Mouse (Mus musculus) left cerebral cortex, postnatal 25 days (tissue): ENCODE data around the gene Plcb2. TPM values are rescaled to one million over a fixed set of nuclear protein-coding genes. Genes with fewer than 3 reads are reported as not detected.
A peak's percentile ranks its signal among the peaks of the same experiment; 100 is the strongest.

Experiments used
- DNase-seq, 2 experiments: peaks; one replicate each; pipeline ENCODE4 v3.0.0; 2022; ENCODE audit warnings: low spot score in 2 of 2, mixed read lengths in 1 of 2
- intact Hi-C: fragments of 180-260 bp; cut with DNase I; formaldehyde crosslinking; loops from one replicate; pipeline ENCODE4 v1.15.1; 2025
- total RNA-seq, 2 experiments: library from RNA; stranded (reverse); gene quantifications; 2 replicates each; pipeline ENCODE4 v1.2.3; 2021

The Plcb2 gene
- total RNA-seq, 2 experiments from 2014 or later: 2.1 to 2.6 TPM

DNA sequence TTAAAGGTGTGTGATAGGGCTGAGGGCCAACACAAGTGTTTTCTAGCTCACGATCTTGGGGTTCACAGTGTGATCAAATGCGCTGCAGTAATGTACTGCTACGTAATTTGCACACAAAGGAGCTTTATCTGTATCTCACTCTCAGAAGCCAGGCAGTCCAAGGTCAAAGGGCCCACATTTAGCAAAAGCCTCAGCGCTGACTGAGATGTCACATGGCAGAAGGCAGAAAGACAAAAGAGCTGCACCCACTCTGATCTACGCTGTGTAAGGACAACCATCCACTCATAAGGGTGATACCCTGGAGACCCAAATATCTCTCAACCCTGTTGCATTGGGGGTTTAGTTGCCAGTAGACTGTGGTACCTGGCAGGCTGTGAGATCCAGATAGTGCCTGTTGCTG lies 61.1 kb downstream of the Plcb2 start:
- no peak for DNase-seq
- intact Hi-C loops: no loop called here

DNA sequence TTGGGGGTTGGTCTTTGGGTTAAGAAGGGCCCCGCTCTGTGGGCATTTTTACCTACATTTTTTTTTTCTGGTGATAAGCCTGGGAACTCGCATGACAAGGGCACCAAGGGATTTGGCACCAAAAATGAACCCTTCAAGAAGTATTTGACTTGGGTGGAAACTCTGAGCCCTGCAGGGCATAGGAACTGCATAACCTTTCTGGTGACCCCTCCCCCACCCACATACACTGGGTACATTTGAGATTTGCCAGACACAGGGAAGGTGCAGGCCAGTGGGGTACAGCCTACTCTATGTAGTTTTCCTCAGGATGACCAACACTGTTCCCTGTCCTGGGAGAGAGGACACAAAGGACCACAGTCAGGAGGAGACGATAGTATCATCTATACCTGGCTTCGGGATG lies 62.6 kb downstream of the Plcb2 start:
- intact Hi-C loops: no loop called here
- no peak for DNase-seq

DNA sequence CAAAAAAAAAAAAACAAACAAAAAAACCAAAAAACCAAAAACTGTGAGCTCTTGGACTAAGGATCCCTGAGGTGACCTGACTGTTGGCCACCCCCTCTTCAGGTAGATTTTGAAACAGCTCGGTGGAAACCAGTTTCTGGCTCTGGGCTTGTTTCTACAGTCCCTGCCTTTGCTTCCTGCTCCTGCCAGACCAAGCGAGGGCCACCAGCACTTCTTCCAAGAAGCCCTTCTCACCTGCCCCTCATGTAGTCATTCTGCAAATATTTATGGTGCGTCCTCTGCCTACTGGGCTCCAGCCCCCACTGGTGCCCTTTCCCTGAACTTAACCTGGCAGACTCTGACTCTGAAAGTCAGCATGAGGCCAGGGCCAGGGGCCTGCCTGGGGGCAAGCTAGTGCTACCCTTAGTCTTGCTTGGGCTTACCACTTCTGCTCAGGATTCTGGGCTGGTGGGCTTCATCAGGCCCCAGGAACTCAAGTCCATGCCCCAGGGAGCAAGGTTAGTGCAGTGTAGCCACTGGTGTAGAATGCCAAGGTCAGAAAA lies 63.2 kb downstream of the Plcb2 start:
- no peak for DNase-seq
- intact Hi-C loops: no loop called here

DNA sequence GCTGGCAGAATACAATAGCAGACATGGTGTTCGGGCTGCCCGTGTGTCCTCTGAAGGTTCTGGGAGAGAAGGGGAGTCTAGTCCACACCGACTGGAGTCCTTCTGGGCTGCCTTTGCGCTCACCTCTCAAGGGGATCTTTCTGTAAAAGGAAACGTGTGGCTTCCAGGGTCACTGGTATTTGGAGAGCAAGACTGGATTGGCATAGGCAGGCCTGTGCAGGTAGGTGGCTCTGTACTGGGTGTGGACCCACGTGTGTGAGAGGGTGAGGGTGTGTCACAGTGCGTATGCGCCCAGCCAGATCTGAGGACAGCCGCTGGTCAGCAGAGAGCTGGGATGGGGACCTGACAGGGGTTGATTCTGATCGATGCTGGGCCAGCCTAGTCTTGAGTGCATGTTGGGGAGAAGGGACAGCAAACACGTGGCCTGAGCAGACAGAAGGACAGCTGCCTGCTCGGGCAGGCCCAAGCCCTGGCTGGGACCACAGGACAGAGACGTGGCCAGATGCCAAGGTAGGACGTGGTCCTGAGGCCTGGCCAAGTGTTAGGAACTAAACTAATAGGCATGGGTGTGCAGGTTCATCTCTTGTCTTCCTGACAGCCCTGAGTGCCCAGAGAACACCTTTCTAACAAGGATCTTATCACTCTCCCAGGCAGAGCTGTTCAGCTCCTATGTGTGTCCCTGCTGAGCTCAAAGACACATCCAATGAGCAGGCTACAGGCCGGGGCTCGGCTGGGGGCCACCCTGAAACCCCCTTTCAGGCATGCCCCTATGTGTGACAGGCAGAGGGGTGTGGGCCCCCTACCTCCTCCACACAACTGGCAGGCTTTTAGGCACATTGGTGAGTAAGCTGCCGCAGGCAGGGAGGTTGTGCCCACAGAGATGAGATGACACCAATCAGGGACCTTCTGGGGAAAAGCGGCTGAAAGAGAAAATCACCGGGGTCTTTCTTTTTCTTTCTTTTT lies 64.2 kb downstream of the Plcb2 start:
- peak in 1 of 2 experiments; percentile 56 for DNase-seq
- intact Hi-C loops: no loop called here

DNA sequence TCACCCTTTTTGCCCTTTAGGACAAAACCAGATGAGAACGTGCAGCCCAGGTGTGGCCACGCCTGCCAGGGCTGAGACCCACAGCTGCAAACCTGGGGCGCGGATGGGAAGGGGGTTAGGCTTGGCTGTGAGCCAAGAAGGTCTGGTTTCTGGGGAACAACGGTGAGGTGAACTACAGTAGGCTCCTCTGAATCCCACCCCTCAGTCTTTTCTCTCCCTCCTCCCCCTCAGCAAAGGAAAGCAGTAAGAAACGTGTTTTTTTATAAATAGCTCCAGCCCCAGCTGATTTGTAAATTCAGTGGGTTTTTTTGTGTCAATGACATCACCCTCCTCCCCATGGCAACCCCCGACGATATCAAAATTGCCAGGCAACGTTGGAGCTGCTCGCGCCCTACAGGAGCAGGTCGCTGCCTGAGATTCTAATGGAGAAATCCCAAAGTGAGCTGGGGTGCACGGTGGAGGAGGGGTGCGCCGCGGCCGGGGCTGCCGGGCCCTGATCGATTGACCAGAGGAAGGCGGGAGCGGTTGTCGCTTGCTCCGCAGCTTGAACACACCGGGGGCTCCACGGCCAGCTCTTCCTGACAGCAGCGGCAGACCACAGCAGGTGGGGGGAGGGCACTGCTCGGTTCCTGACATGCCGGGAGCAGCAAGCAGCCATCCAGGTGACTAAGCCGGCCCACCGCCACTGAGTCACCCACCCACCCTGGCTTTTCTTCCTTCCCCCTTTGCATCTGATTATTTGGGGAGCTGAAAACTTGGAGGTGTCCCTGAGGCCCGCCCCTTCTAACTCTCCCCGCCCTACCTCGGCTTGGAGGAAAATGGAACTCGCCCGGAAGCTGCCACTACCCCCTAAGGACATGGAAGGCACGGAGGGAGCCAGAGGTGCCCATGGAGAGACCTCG lies 65.1 kb downstream of the Plcb2 start, which contains the start of gene Pak6:
Pak6 (plus strand) TSS at position 402 of the 902 bp plus-strand sequence.
- intact Hi-C loops: no loop called here
- peak; percentile 67 to 83 for DNase-seq

DNA sequence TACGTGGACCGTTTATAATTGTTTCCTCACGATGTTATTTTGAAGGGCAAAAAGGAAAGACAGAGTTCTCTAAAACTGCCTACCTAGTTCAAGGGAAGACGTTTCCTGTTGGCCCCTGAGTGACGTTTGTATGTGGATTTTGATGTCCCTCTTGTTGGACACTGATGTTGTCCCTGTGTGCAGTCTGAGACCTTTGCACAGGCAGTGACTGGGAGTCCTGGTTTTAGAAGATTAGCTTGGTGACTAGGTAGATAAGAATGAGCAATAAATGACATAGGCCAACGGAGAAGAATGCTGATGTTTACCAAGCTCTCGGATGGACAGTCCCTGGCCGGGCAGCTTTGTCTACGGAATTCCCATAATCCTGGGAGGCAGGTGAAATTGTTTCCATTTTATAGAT lies 66.3 kb downstream of the Plcb2 start:
- no peak for DNase-seq
- intact Hi-C loops: no loop called here

DNA sequence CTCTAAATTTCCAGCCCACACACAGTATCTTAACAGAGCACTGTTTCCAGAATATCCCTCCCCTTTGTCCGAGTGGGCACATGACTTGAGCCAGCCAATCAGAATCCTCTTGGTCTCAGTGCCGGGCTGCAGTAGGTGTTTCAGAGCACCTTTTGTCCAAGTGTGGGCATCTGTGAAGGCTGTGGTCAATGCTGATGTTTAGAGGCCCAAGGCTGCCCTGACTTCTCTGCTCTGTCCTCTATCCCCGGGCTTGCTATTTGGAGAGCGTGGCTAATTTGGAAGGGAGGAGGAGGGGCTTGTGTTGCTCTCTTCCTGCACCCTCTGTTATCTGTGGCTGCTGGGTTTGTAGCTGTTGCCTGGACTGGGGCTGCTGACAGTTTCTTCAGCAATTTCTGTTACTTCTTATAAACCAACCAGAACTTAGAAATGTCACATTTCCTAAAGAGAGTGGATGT lies 68.2 kb downstream of the Plcb2 start:
- peak; percentile 38 to 65 for DNase-seq
- intact Hi-C loops: no loop called here

DNA sequence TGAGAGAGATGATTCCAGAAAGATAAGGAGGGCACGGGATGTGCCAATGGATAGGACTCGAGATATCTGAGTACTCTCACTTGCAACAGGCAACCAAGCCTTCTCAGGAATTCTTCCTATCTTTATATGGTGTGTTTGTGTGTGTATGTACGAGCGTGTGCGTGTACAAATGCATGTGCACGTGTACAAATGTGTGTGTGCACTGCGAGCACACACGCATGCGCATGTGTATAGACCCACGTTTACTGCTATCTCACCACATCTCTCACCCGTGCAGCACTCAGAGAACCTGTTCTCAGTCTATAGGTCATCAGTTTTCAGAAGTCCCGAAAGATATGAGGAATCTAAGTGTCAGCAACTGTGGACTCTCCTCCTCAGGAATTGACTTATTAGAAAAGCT lies 68.7 kb downstream of the Plcb2 start:
- intact Hi-C loops: no loop called here
- DNase-seq: no peak

DNA sequence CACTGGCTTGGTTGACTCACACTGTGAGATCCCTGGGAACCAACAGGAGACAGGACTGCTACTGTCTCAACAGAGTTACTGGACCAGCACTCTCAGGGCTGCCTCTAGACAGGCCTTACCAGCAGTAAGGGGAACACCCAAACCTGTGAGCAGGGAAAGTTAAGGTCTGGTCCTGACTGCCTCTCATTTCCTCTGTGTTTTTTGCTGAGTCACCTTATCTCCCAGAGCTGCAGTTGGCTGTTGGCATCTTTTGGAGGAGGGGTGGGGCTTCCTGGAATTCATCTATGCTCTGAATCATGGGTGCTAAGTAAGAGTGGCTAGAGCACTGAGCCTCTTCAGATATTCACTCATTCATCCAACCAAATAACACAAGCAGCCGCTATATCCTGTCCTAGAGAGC lies 69.2 kb downstream of the Plcb2 start:
- peak; percentile 36 to 85 for DNase-seq
- intact Hi-C loops: no loop called here

DNA sequence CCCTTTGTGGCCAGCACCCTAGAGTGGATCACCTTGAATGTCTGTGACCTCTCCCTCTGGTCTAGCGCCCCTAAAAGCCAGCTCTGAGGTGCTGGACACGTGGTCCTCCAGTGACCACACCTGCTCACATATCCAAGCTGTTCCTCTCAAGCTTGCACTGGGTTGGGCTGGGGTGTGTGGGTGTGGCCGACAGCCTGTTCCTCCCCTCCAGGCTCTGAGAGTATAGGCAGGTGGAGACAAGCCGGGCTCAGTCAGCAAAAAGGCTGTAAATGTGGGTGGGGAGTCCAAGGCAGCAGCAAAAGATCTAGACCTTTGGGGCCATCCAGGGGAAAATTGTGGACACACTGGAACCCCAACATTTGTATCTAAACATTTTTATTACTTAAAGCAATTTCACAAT lies 69.8 kb downstream of the Plcb2 start:
- intact Hi-C loops: no loop called here
- no peak for DNase-seq

Other genes with a start within 250 kb of the Plcb2 start
- 100 to 1,000 TPM; 153 to 154 TPM for gene Srp14, start 248.7 kb downstream of the Plcb2 start, total RNA-seq
- gene Bmf, start 178.8 kb downstream of the Plcb2 start, total RNA-seq: 1 to 10 TPM; 2.3 to 4.1 TPM
- 1 to 10 TPM; 1.1 to 1.2 TPM for gene Bub1b, start 130.2 kb downstream of the Plcb2 start, total RNA-seq
- 100 to 1,000 TPM in 1 of 2 experiments, 10 to 100 TPM in 1; 92.1 to 103 TPM for gene Pak6, start 65.1 kb downstream of the Plcb2 start, total RNA-seq
- 10 to 100 TPM; 22.4 to 34.4 TPM for gene Ankrd63, start 24.5 kb downstream of the Plcb2 start, total RNA-seq
- gene Inafm2, start 17.3 kb upstream of the Plcb2 start, total RNA-seq: 10 to 100 TPM; 38.3 to 39.7 TPM
- 1 to 10 TPM; 3.7 to 3.8 TPM for gene Ccdc9b, start 34.2 kb upstream of the Plcb2 start, total RNA-seq
- gene Phgr1, start 44.3 kb upstream of the Plcb2 start, total RNA-seq: not detected
- gene Disp2, start 51.3 kb upstream of the Plcb2 start, total RNA-seq: 100 to 1,000 TPM; 186 to 188 TPM
- 1 to 10 TPM in 1 of 2 experiments, under 1 TPM in 1; 0.94 to 2.2 TPM for gene Knstrn, start 85.6 kb upstream of the Plcb2 start, total RNA-seq
- gene Ivd, start 133.5 kb upstream of the Plcb2 start, total RNA-seq: 10 to 100 TPM; 57.3 to 70.7 TPM
- 10 to 100 TPM; 38.8 to 41.9 TPM for gene Bahd1, start 171.9 kb upstream of the Plcb2 start, total RNA-seq
- 1 to 10 TPM; 2.3 to 2.5 TPM for gene Chst14, start 198.1 kb upstream of the Plcb2 start, total RNA-seq